Mouse (Mus musculus): ENCODE measurements around the gene Exog.

GRCm38 (mm10) chr9:119497546-119498246, 53.0 kb downstream of the Exog start:
- no peak for TF ChIP-seq CTCF (IDR thresholded peaks at IDR 0.05; ENCODE audit: control insufficient read depth, insufficient read depth, insufficient read length)
- TF ChIP-seq FOSL1 (IDR thresholded peaks at IDR 0.05; ENCODE audit: insufficient read depth, low read length, poor library complexity, severe bottlenecking) = no peak
- TF ChIP-seq USF1 (IDR thresholded peaks at IDR 0.05; ENCODE audit: low read depth) = no peak
- TF ChIP-seq CEBPB (IDR thresholded peaks at IDR 0.05; ENCODE audit: low read depth) = no peak
- no peak for TF ChIP-seq MAX (IDR thresholded peaks at IDR 0.05)
- no peak for TF ChIP-seq MYOG (IDR thresholded peaks at IDR 0.05; ENCODE audit: control insufficient read depth, extremely low read depth, insufficient read length)
